Mouse (Mus musculus) kidney, adult 2 months (tissue): Measurements from ENCODE around the gene Grik5. TPM values are rescaled to one million over a fixed set of nuclear protein-coding genes. Genes with fewer than 3 reads are reported as not detected.

Experiments used
- DNase-seq: peaks from one replicate; pipeline ENCODE4 v3.0.0; 2021
- H3K27ac ChIP-seq: fragments of 200-500 bp; 2 replicates; pipeline ENCODE4 v1.5.1; 2012; ENCODE audit warnings: low read depth, low read length, control low read depth, inconsistent platforms; ENCODE audit not compliant: insufficient read depth
- H3K27me3 ChIP-seq: fragments of 200-500 bp; replicated peaks from 2 replicates; pipeline ENCODE4 v1.6.1; 2012; ENCODE audit warnings: mild to moderate bottlenecking, moderate library complexity, low read length, inconsistent platforms; ENCODE audit not compliant: control insufficient read depth, insufficient read depth
- H3K36me3 ChIP-seq: fragments of 200-500 bp; 2 replicates; pipeline ENCODE4 v1.6.1; 2012; ENCODE audit warnings: mild to moderate bottlenecking, moderate library complexity, low read length, inconsistent platforms; ENCODE audit not compliant: control insufficient read depth, insufficient read depth
- H3K4me1 ChIP-seq: fragments of 200-500 bp; 2 replicates; pipeline ENCODE4 v1.6.1; 2011; ENCODE audit warnings: low read length; ENCODE audit not compliant: control insufficient read depth, insufficient read depth
- H3K4me3 ChIP-seq: fragments of 200-500 bp; 2 replicates; pipeline ENCODE4 v1.5.1; 2011; ENCODE audit warnings: mild to moderate bottlenecking, low read depth, low read length, control low read depth; ENCODE audit not compliant: insufficient read depth
- CTCF ChIP-seq: fragments of 200-500 bp; conservative IDR thresholded peaks from 2 replicates; pipeline ENCODE4 v1.5.1; 2011; ENCODE audit warnings: low read depth, mild to moderate bottlenecking, control low read depth, low read length, moderate library complexity, mixed read lengths; ENCODE audit not compliant: insufficient read depth, insufficient read length
- POLR2A ChIP-seq: fragments of 200-500 bp; IDR thresholded peaks from one replicate; pipeline ENCODE4 v1.6.1; 2011; ENCODE audit warnings: low read depth, low read length, control low read depth
- WGBS: fragments of 180-500 bp; shearing (Covaris S2); methylation state at CpG from one replicate; pipeline ENCODE4 v1.1.7; 2018; 5-methylcytosine and 5-hydroxymethylcytosine counted together
- polyA plus RNA-seq: library from polyadenylated mRNA; depleted of rRNA; stranded (reverse); fragments of >200 nt; gene quantifications from 2 replicates; pipeline ENCODE4 v1.2.3, GENCODE M21; 2012

Grik5 gene
- polyA plus RNA-seq, 1 experiment, result 17.1 TPM

DNA sequence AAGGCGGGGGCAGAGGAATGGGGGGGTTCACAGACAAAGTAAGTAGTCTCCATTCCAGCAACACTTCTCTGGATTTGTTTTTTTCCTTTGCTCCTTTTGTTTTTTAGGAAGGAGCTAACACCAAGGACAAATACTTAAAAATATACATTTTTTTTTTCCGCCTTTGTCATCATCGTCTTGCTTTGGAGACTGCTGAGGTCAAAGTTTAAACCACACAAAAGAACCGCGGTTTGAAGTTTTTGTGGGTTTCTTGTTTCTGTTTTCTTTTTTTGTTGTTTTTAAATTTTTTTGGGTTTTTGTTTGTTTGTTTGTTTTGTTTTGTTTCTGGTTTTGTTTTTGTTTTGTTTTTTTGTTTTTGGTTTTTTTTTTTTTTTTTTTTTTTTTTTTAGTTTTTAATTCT is 15.8 kb upstream of the Grik5 start:
- H3K4me3 ChIP-seq, result no peak overlapping the region
- H3K4me1 ChIP-seq, result no peaks in the 10 kb centered on the region
- WGBS, result 57% methylated on average over 5 of the region's 5 CpGs
- TF ChIP-seq POLR2A (no peak), CTCF (no peak)
- DNase-seq, result no peak
- H3K36me3 ChIP-seq, result no peaks in the 10 kb centered on the region
- H3K27me3 ChIP-seq, result no peaks in the 10 kb centered on the region
- H3K27ac ChIP-seq, result no peak overlapping the region

DNA sequence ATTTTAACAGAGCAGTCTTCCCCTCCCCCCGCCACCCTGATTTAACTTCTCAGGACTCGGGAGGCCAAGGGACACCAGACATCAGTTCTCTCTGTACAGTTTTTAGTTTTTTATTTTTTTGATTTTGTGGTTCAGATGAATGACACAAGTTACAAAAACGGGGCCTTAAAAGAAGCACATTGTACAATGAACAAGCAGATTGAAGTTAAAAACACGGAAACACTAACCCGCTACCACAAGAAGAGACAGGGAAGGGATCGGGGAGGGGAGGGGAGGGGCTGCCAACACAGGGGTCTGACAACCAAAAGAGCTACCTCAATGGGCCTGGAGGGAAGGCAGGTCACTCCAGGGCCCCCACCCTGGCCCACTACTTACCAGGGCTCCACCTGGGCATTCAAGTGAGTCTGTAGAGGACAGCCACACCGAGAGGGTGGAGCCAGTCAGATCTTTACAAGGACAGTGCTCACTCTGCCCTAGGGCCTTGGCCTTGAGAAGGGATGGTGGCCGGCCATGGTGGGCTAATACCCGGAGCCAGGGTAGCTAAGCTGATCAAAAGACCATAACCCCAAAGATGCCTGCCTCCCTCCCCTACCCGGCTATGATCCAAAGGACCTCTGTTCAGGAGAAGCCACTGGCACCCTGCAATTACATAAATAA is 15.2 kb upstream of the Grik5 start:
- Histone ChIP-seq H3K4me1 (no peaks in the 10 kb centered on the region), H3K36me3 (no peaks in the 10 kb centered on the region), H3K4me3 (no peak overlapping the region), H3K27me3 (no peaks in the 10 kb centered on the region), H3K27ac (no peak overlapping the region)
- WGBS, result 68% methylated on average over 10 of the region's 10 CpGs
- TF ChIP-seq POLR2A (no peak), CTCF (no peak)
- no peak for DNase-seq

- Histone ChIP-seq H3K36me3 (no peaks in the 10 kb centered on the region; the same call in 1 of the 2 replicates), H3K4me1 (no peaks in the 10 kb centered on the region), H3K4me3 (no peak overlapping the region), H3K27me3 (no peaks in the 10 kb centered on the region), H3K27ac (no peak overlapping the region)
- no peak for DNase-seq
- TF ChIP-seq POLR2A (no peak), CTCF (peak; percentile 22; the same call in 1 of the 2 replicates)
- 61% methylated on average over 3 of the region's 3 CpGs for WGBS
Measured at GRCm38 (mm10) chr7:25086656-25087055, 14.5 kb upstream of the Grik5 start.

GRCm38 (mm10) chr7:25084621-25085020 is 12.5 kb upstream of the Grik5 start:
- Histone ChIP-seq H3K27ac (no peak overlapping the region), H3K36me3 (peaks cover 8% of the 10 kb centered on the region), H3K4me1 (no peaks in the 10 kb centered on the region), H3K27me3 (no peaks in the 10 kb centered on the region), H3K4me3 (no peak overlapping the region)
- WGBS, result 39% methylated on average over 5 of the region's 5 CpGs
- TF ChIP-seq POLR2A, result no peak
- TF ChIP-seq CTCF, result no peak
- no peak for DNase-seq

DNA sequence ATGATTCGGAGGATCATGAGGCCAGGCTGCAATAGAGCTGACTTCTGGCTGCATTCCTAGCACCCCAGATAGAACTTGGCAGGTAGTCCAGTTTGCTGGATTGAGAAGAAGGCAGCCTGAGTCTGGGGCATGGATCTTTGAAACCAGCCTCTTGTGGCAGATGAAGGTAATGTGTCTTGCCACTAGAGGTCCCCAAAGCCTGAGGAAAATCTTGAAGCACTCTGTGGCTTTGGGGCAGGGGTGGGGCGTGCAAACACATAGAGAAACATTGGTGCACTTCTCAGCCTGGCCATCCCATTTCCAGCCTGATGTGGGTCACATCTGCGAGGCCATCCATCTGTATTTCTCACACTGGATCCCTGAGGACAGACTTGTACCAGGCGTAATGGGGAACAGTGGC is 10.4 kb upstream of the Grik5 start:
- peaks cover 12% of the 10 kb centered on the region; the same call in 1 of the 2 replicates for H3K4me1 ChIP-seq
- TF ChIP-seq POLR2A, result no peak
- TF ChIP-seq CTCF, result peak; percentile 55
- no peak overlapping the region for H3K4me3 ChIP-seq
- peaks cover 8% of the 10 kb centered on the region for H3K36me3 ChIP-seq
- peak; percentile 48 for DNase-seq
- H3K27me3 ChIP-seq, result no peaks in the 10 kb centered on the region
- 81% methylated on average over 4 of the region's 4 CpGs for WGBS
- no peak overlapping the region for H3K27ac ChIP-seq

DNA sequence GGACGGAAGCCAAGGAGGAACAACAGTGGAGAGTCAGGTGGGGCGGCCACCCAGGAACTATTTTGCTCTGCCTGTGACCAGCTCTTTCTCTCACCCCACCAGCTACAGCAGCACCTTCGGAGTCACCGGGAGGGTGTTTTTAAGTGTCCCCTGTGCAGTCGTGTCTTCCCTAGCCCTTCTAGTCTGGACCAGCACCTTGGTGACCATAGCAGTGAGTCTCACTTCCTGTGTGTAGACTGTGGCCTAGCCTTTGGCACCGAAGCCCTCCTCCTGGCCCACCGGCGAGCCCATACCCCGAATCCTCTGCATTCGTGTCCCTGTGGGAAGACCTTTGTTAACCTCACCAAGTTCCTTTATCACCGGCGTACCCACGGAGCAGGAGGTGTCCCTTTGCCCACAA is 8.3 kb upstream of the Grik5 start:
- peaks cover 8% of the 10 kb centered on the region for H3K36me3 ChIP-seq
- peaks cover 15% of the 10 kb centered on the region; the same call in 1 of the 2 replicates for H3K4me1 ChIP-seq
- no peak overlapping the region for H3K27ac ChIP-seq
- H3K27me3 ChIP-seq, result no peaks in the 10 kb centered on the region
- 91% methylated on average over 13 of the region's 13 CpGs for WGBS
- TF ChIP-seq CTCF, result no peak
- no peak for TF ChIP-seq POLR2A
- H3K4me3 ChIP-seq, result no peak overlapping the region
- no peak for DNase-seq

DNA sequence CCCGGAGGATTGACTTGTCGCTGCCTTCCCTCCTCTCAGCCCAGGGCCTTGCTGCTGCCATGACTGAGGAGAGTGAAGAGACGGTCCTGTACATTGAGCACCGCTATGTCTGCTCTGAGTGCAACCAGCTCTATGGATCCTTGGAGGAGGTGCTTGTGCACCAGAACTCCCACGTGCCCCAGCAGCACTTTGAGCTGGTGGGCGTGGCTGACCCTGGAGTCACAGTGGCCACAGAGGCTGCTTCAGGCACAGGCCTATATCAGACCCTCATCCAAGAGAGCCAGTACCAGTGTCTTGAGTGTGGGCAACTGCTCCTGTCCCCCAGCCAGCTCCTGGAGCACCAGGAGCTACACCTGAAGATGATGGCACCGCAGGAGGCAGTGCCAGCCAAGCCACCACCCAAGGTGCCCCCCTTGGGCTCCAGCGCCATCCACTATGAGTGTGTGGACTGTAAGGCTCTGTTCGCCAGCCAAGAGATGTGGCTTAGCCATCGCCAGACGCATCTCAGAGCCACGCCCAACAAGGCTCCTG is 7.4 kb upstream of the Grik5 start:
- H3K27ac ChIP-seq, result no peak overlapping the region
- H3K4me1 ChIP-seq, result peaks cover 15% of the 10 kb centered on the region; the same call in 1 of the 2 replicates
- TF ChIP-seq POLR2A, result no peak
- no peak for TF ChIP-seq CTCF
- WGBS, result 73% methylated on average over 12 of the region's 12 CpGs
- H3K36me3 ChIP-seq, result peaks cover 8% of the 10 kb centered on the region
- no peak overlapping the region for H3K4me3 ChIP-seq
- peak; percentile 61 for DNase-seq
- H3K27me3 ChIP-seq, result no peaks in the 10 kb centered on the region
